Mouse (Mus musculus) stomach, embryonic 15.5 days (tissue): ENCODE data around the gene Twf2. TPM values are rescaled to one million over a fixed set of nuclear protein-coding genes. Genes with fewer than 3 reads are reported as not detected.

Experiments used
- ATAC-seq: fragments of 200-750 bp; cut with Nextera tagmentation; 2 replicates; pipeline ENCODE4 v1.8.0; 2017; ENCODE audit warnings: low read depth, moderate number of reproducible peaks, moderate TSS enrichment; ENCODE audit not compliant: insufficient read depth, low FRiP score
- H3K27ac ChIP-seq: fragments of 300-500 bp; sonication (generic); 2 replicates; pipeline ENCODE4 v1.5.1; 2015; ENCODE audit warnings: mild to moderate bottlenecking, inconsistent platforms
- H3K27me3 ChIP-seq: fragments of 300-500 bp; sonication (generic); replicated peaks from 2 replicates; pipeline ENCODE4 v1.6.1; 2015; ENCODE audit warnings: inconsistent platforms
- H3K36me3 ChIP-seq: fragments of 300-500 bp; sonication (generic); 2 replicates; pipeline ENCODE4 v1.6.1; 2015; ENCODE audit warnings: inconsistent platforms
- H3K4me1 ChIP-seq: fragments of 300-500 bp; sonication (generic); 2 replicates; pipeline ENCODE4 v1.6.1; 2015; ENCODE audit warnings: inconsistent platforms
- H3K4me2 ChIP-seq: fragments of 300-500 bp; sonication (generic); 2 replicates; pipeline ENCODE4 v1.6.1; 2015; ENCODE audit warnings: mild to moderate bottlenecking, inconsistent platforms
- H3K4me3 ChIP-seq: fragments of 300-500 bp; sonication (generic); replicated peaks from 2 replicates; pipeline ENCODE4 v1.5.1; 2015; ENCODE audit warnings: inconsistent platforms
- H3K9ac ChIP-seq: fragments of 300-500 bp; sonication (generic); 2 replicates; pipeline ENCODE4 v1.6.1; 2015; ENCODE audit warnings: inconsistent platforms
- H3K9me3 ChIP-seq: fragments of 300-500 bp; sonication (generic); 2 replicates; pipeline ENCODE4 v1.6.1; 2016; ENCODE audit warnings: inconsistent platforms
- WGBS: fragments of 180-500 bp; shearing (Covaris S2); methylation state at CpG from one replicate; pipeline ENCODE4 v1.1.7; 2015; 5-methylcytosine and 5-hydroxymethylcytosine counted together
- polyA plus RNA-seq: library from polyadenylated mRNA; unstranded; fragments of >200 nt; fragmentation: Nextera tagmentation; extraction: Ambion mirVana; gene quantifications from 2 replicates; pipeline ENCODE4 v1.2.1, GENCODE M21; 2015

Twf2 gene
- polyA plus RNA-seq, 1 experiment from 2014 or later = 64.0 TPM

DNA sequence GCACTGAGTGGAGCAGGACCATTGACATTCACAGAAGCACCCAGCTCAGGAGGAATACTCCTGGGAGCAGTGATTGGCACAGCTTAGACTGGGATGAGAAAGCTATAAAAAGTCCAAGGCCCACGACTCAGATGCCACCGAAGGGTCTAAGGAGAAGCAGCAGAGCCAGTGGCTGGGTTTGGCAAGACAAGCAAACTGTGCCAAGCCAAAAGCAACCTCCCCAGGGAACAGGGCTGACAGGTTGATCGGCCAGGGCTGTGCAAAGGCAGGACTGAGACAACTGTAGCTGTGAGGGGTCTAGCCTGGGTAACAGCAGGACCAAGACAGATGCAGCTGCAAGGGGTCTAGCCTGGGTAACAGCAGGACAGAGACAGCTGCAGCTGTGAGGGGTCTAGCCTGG lies 30.0 kb downstream of the Twf2 start:
- ATAC-seq = no peak
- H3K9me3 ChIP-seq = no peaks in the 10 kb centered on the region
- H3K4me2 ChIP-seq = no peak overlapping the region
- H3K27me3 ChIP-seq = no peaks in the 10 kb centered on the region
- 87% methylated on average over 3 of the region's 3 CpGs for WGBS
- no peak overlapping the region for H3K27ac ChIP-seq
- H3K9ac ChIP-seq = no peak overlapping the region
- no peak overlapping the region for H3K4me3 ChIP-seq
- peaks cover 46% of the 10 kb centered on the region for H3K36me3 ChIP-seq
- 0 out of 2 replicates have a peak, but pooled peaks cover 4% of the 10 kb centered on the region for H3K4me1 ChIP-seq

DNA sequence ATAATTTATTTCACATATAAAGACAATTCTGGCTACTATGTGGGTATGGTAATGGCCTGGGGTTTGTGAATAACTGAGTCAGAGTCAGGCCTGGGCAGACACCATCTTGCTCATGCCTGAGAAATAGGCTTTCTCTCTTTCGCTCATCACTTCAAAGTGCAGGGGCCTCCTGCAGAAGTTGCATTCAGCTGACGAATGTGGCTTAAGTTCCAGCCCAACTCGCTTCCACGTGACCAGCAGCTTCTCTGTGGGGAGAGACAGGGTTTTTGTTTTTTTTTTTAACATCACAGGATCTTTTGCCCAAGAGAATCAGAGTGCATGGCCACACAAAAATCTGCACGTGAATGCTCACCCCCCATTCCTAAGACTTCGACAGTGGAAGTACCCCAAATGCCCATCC lies 31.0 kb downstream of the Twf2 start:
- Histone ChIP-seq H3K4me1 (0 out of 2 replicates have a peak, but pooled peaks cover 4% of the 10 kb centered on the region), H3K9me3 (no peaks in the 10 kb centered on the region), H3K27me3 (no peaks in the 10 kb centered on the region), H3K4me2 (no peak overlapping the region), H3K4me3 (no peak overlapping the region), H3K27ac (no peak overlapping the region), H3K36me3 (peaks cover 56% of the 10 kb centered on the region), H3K9ac (no peak overlapping the region)
- 78% methylated on average over 6 of the region's 6 CpGs for WGBS
- ATAC-seq = no peak

GRCm38 (mm10) chr9:106235194-106235830 lies 32.4 kb downstream of the Twf2 start:
- 0 out of 2 replicates have a peak, but pooled peaks cover 4% of the 10 kb centered on the region for H3K4me1 ChIP-seq
- H3K9me3 ChIP-seq = no peaks in the 10 kb centered on the region
- WGBS = 89% methylated on average over 23 of the region's 23 CpGs
- H3K4me2 ChIP-seq = no peak overlapping the region
- no peak overlapping the region for H3K4me3 ChIP-seq
- no peak overlapping the region for H3K9ac ChIP-seq
- ATAC-seq = no peak
- H3K27me3 ChIP-seq = no peaks in the 10 kb centered on the region
- peaks cover 66% of the 10 kb centered on the region for H3K36me3 ChIP-seq
- no peak overlapping the region for H3K27ac ChIP-seq

DNA sequence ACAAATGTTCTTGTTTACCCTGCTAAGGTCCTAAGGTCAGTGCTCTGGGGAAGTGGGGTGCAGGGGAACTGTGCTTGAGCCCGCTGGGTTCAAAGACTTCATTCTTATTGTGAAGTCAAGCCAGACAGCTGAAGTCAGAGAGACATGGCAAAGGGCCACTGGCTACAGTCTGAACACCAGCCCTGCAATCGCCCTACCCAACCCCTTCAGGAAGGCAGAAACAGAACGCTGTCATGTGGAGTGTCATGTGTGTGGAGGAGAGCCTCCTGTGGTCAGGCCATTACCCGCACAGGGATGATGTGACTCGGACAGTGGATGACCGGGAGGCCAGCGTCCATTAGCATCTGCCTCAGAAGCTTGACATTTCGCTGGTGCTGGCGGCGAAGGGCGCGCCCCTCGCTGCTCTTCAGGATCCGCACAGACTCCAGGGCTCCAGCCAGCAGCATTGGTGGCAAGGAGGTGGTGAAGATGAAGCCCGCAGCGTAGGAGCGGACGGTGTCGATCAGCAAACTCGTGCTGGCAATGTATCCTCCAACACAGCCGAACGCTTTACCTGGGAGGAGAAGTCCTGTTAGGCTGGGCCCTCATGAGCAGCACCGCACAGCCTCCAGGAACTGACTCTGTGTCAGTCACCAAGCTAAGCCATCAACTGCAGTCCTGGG lies 33.4 kb downstream of the Twf2 start:
- Histone ChIP-seq H3K9me3 (no peaks in the 10 kb centered on the region), H3K36me3 (peaks cover 74% of the 10 kb centered on the region), H3K9ac (no peak overlapping the region), H3K4me2 (no peak overlapping the region), H3K4me3 (no peak overlapping the region), H3K4me1 (no peaks in the 10 kb centered on the region), H3K27ac (no peak overlapping the region), H3K27me3 (no peaks in the 10 kb centered on the region)
- WGBS = 91% methylated on average over 23 of the region's 23 CpGs
- no peak for ATAC-seq

DNA sequence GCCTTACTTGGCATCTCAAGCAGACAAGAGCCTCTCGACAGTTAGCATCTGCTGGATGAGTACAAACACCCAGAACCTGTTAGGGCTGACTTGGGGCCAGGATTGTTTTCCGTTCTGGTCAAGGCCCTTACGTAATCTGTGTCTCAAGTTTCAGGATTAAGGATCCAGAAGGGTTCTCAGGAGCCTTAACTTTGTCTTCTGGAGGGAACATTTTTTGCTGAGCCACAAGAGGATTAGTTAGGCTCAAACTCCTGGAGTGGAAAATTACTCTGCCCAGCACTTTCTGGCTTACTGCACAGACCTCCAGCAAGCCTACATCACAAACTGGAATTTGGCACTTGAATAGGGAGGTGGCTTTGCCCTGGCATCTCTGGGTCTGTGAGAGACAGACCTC lies 33.9 kb downstream of the Twf2 start:
- no peak for ATAC-seq
- Histone ChIP-seq H3K4me2 (no peak overlapping the region), H3K4me1 (no peaks in the 10 kb centered on the region), H3K27ac (no peak overlapping the region), H3K36me3 (peaks cover 79% of the 10 kb centered on the region), H3K9ac (no peak overlapping the region), H3K4me3 (no peak overlapping the region), H3K27me3 (no peaks in the 10 kb centered on the region), H3K9me3 (no peaks in the 10 kb centered on the region)
- 75% methylated on average over 3 of the region's 3 CpGs for WGBS

DNA sequence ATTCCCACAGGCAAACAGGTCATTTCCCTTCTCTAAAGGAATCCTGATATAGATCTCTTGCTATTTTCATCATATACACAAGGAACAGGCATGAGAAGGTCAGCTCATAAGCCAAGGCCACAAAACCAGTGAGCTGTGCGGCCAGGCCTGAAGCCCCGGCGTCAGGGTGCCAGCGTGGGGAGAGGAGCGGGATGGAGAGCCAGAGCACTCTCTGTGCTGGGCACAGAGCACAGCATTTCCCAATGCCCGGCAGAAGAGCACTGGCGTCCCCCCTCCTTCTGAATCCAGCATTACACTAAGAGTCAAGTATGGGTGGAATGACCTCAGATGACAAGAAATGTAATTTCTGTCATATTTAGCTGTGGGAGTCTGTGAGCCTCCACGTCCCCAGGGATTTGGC lies 34.5 kb downstream of the Twf2 start:
- no peak for ATAC-seq
- Histone ChIP-seq H3K27ac (no peak overlapping the region), H3K36me3 (peaks cover 85% of the 10 kb centered on the region), H3K27me3 (no peaks in the 10 kb centered on the region), H3K9me3 (no peaks in the 10 kb centered on the region), H3K9ac (no peak overlapping the region), H3K4me3 (no peak overlapping the region), H3K4me1 (no peaks in the 10 kb centered on the region), H3K4me2 (no peak overlapping the region)
- WGBS = 86% methylated on average over 8 of the region's 8 CpGs

DNA sequence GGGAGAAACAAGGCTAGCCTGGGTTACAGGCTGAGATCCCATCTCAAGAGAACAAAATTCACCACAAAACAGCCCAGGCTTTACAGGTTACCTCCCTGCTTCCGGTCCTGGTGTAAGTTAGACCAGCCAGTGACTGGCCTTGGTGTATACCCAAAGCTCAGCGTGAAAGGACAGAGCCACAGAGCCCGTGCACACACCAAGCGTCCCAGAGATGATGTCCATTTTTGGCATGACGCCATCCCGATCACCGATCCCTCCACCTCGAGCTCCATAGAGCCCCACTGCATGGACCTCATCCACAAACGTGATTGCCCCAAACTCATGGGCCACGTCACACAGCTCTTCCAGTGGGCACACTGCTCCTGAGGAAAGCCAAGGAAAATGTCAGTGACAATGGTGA lies 35.0 kb downstream of the Twf2 start:
- no peaks in the 10 kb centered on the region for H3K9me3 ChIP-seq
- WGBS = 89% methylated on average over 10 of the region's 10 CpGs
- no peaks in the 10 kb centered on the region for H3K4me1 ChIP-seq
- no peak for ATAC-seq
- H3K27ac ChIP-seq = no peak overlapping the region
- H3K9ac ChIP-seq = no peak overlapping the region
- peaks cover 85% of the 10 kb centered on the region for H3K36me3 ChIP-seq
- no peaks in the 10 kb centered on the region for H3K27me3 ChIP-seq
- H3K4me3 ChIP-seq = no peak overlapping the region
- H3K4me2 ChIP-seq = no peak overlapping the region

- peaks cover 11% of the 10 kb centered on the region for H3K4me1 ChIP-seq
- H3K36me3 ChIP-seq = peaks cover 56% of the 10 kb centered on the region
- H3K4me2 ChIP-seq = no peak overlapping the region
- H3K27me3 ChIP-seq = no peaks in the 10 kb centered on the region
- no peak overlapping the region for H3K9ac ChIP-seq
- 86% methylated on average over 10 of the region's 10 CpGs for WGBS
- no peak overlapping the region for H3K27ac ChIP-seq
- H3K9me3 ChIP-seq = no peaks in the 10 kb centered on the region
- H3K4me3 ChIP-seq = no peak overlapping the region
- no peak for ATAC-seq
Measured at GRCm38 (mm10) chr9:106241541-106242164, 38.7 kb downstream of the Twf2 start.

DNA sequence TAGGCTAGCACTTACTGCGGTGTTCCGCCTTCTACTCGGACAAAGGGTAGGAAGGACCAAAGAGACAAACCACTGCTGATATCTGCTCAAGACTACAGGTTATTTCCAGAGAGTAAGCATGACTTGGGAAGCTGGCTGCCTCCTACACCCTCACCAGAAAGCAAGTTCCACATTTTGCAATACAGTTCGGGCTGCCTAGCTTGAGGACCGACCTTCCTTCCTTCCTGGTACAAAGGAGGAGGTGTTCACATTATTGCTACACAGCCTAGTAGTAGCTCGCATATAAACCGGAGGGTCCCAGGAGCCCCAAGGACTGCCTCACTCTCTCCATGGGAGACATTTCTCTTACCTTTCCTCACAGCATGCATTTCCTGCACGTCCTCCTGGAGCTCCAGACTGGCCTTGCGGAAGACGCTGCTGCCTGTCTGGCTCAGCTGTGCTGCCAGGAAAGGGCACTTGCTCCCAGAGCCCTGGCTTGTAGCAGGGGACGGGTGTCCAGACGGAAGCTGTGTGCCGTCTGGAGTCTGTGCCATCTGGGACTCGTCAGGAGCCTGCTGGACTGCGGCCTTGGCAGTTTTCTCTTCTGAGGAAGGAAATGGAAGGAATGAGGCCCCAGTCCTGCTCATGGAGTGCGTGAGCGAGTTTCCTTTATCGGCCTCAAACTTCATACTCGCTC lies 40.0 kb downstream of the Twf2 start:
- Histone ChIP-seq H3K9ac (no peak overlapping the region), H3K36me3 (peaks cover 45% of the 10 kb centered on the region), H3K4me1 (peaks cover 17% of the 10 kb centered on the region), H3K27ac (peak overlapping the region; percentile 49), H3K27me3 (no peaks in the 10 kb centered on the region), H3K4me2 (peak overlapping the region; percentile 28), H3K9me3 (no peaks in the 10 kb centered on the region), H3K4me3 (no peak overlapping the region)
- ATAC-seq = no peak
- WGBS = 54% methylated on average over 19 of the region's 19 CpGs

GRCm38 (mm10) chr9:106249550-106249949 lies 46.6 kb downstream of the Twf2 start:
- H3K4me2 ChIP-seq = no peak overlapping the region
- H3K9ac ChIP-seq = no peak overlapping the region
- WGBS = 66% methylated on average over 11 of the region's 11 CpGs
- H3K36me3 ChIP-seq = 0 out of 2 replicates have a peak, but pooled peaks cover 4% of the 10 kb centered on the region
- H3K4me1 ChIP-seq = peaks cover 42% of the 10 kb centered on the region
- H3K9me3 ChIP-seq = no peaks in the 10 kb centered on the region
- no peak overlapping the region for H3K4me3 ChIP-seq
- H3K27ac ChIP-seq = peak overlapping the region; percentile 82
- H3K27me3 ChIP-seq = no peaks in the 10 kb centered on the region
- ATAC-seq = peak; percentile 40; the same call in 1 of the 2 replicates

GRCm38 (mm10) chr9:106250245-106250644 lies 47.3 kb downstream of the Twf2 start:
- no peak overlapping the region for H3K4me2 ChIP-seq
- 18% methylated on average over 4 of the region's 4 CpGs for WGBS
- no peak overlapping the region for H3K4me3 ChIP-seq
- H3K9ac ChIP-seq = no peak overlapping the region
- peak overlapping the region; percentile 82 for H3K27ac ChIP-seq
- ATAC-seq = peak; percentile 80; the same call in 1 of the 2 replicates
- 0 out of 2 replicates have a peak, but pooled peaks cover under 1% of the 10 kb centered on the region for H3K36me3 ChIP-seq
- H3K9me3 ChIP-seq = no peaks in the 10 kb centered on the region
- no peaks in the 10 kb centered on the region for H3K27me3 ChIP-seq
- peaks cover 42% of the 10 kb centered on the region for H3K4me1 ChIP-seq

GRCm38 (mm10) chr9:106251066-106251465 lies 48.2 kb downstream of the Twf2 start:
- H3K4me3 ChIP-seq = no peak overlapping the region
- H3K27ac ChIP-seq = peak overlapping the region; percentile 82; the same call in 1 of the 2 replicates
- 47% methylated on average over 8 of the region's 8 CpGs for WGBS
- H3K4me1 ChIP-seq = peaks cover 41% of the 10 kb centered on the region
- H3K9ac ChIP-seq = no peak overlapping the region
- no peak for ATAC-seq
- H3K9me3 ChIP-seq = no peaks in the 10 kb centered on the region
- H3K36me3 ChIP-seq = no peaks in the 10 kb centered on the region
- H3K27me3 ChIP-seq = no peaks in the 10 kb centered on the region
- no peak overlapping the region for H3K4me2 ChIP-seq
